Mouse (Mus musculus) small intestine, adult 2 months (tissue): ENCODE data around the gene Npr1.

Source experiments
- CTCF ChIP-seq: fragments of 200-500 bp; IDR thresholded peaks from 2 replicates; pipeline ENCODE4 v1.5.1; 2012; ENCODE audit warnings: low read depth, mild to moderate bottlenecking, control low read depth, inconsistent platforms, low read length, moderate library complexity, mixed read lengths; ENCODE audit not compliant: insufficient replicate concordance, insufficient read length; ENCODE audit errors: extremely low read depth
- POLR2A ChIP-seq: fragments of 200-500 bp; IDR thresholded peaks from 2 replicates; pipeline ENCODE4 v1.6.1; 2012; ENCODE audit warnings: low read depth, mild to moderate bottlenecking, control low read depth, inconsistent platforms, low read length, moderate library complexity

- no peak for TF ChIP-seq CTCF
- no peak for TF ChIP-seq POLR2A
These were observed 49.6 kb upstream of the Npr1 start for GRCm38 (mm10) chr3:90515242-90515641.
